Mouse (Mus musculus): ENCODE results near the gene Pold1. TPM values are rescaled to one million over a fixed set of nuclear protein-coding genes. Genes with fewer than 3 reads are reported as not detected.
A peak's percentile ranks its signal among the peaks of the same experiment; 100 is the strongest.

Pold1 gene
- polyA plus RNA-seq, 1 experiment = 14.2 TPM

DNA sequence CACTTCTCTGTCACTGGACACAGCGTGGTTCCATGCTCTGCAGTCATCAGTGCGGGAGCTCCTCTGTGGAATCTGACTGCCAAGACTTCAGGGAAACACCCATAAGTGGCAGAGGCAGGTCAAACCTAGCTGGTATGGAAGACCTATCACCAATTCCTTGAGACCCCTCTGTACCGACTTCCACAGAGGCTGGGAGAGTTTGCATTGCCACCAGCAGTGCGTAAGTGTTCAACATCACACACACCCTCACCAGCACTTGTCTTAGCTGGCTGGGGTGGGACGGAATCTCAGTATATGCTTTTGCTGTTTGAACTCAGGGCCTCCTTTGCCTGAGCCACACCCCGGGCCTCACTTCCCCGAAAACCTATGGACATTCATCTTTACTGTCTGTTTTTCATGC, 60.7 kb downstream of the Pold1 start:
- no peak for DNase-seq
- H3K27ac ChIP-seq (ENCODE audit: insufficient read depth, low read depth, low read length) = no peak overlapping the region
- TF ChIP-seq POLR2A (IDR thresholded peaks at IDR 0.05; ENCODE audit: low read depth, low read length) (no peak), CTCF (conservative IDR thresholded peaks at IDR 0.05; ENCODE audit: insufficient read depth, insufficient read length, low read depth, low read length) (no peak)
- no peaks in the 10 kb centered on the region; the same call in 1 of the 2 replicates for H3K36me3 ChIP-seq (ENCODE audit: control insufficient read depth, insufficient read depth, low read length)
- no peaks in the 10 kb centered on the region for H3K27me3 ChIP-seq (replicated peaks; ENCODE audit: control insufficient read depth, insufficient read depth, low read length)
- no peaks in the 10 kb centered on the region for H3K4me1 ChIP-seq (ENCODE audit: control insufficient read depth, insufficient read depth, low read length)
- 92% methylated on average over 7 of the region's 7 CpGs for WGBS
- H3K4me3 ChIP-seq (ENCODE audit: insufficient read depth, low read depth, low read length) = no peak overlapping the region

- DNase-seq = no peak
- Histone ChIP-seq H3K27me3 (replicated peaks; ENCODE audit: control insufficient read depth, insufficient read depth, low read length) (no peaks in the 10 kb centered on the region), H3K4me3 (ENCODE audit: insufficient read depth, low read depth, low read length) (no peak overlapping the region), H3K4me1 (ENCODE audit: control insufficient read depth, insufficient read depth, low read length) (no peaks in the 10 kb centered on the region), H3K27ac (ENCODE audit: insufficient read depth, low read depth, low read length) (no peak overlapping the region), H3K36me3 (ENCODE audit: control insufficient read depth, insufficient read depth, low read length) (no peaks in the 10 kb centered on the region; the same call in 1 of the 2 replicates)
- WGBS = 58% methylated on average over 13 of the region's 13 CpGs
- TF ChIP-seq POLR2A (IDR thresholded peaks at IDR 0.05; ENCODE audit: low read depth, low read length) (no peak), CTCF (conservative IDR thresholded peaks at IDR 0.05; ENCODE audit: insufficient read depth, insufficient read length, low read depth, low read length) (no peak)
These were observed 61.6 kb downstream of the Pold1 start for GRCm38 (mm10) chr7:44486927-44487575.

- Histone ChIP-seq H3K27me3 (replicated peaks; ENCODE audit: control insufficient read depth, insufficient read depth, low read length) (no peaks in the 10 kb centered on the region), H3K27ac (ENCODE audit: insufficient read depth, low read depth, low read length) (no peak overlapping the region), H3K36me3 (ENCODE audit: control insufficient read depth, insufficient read depth, low read length) (no peaks in the 10 kb centered on the region), H3K4me1 (ENCODE audit: control insufficient read depth, insufficient read depth, low read length) (no peaks in the 10 kb centered on the region), H3K4me3 (ENCODE audit: insufficient read depth, low read depth, low read length) (no peak overlapping the region)
- 78% methylated on average over 7 of the region's 7 CpGs for WGBS
- DNase-seq = no peak
- TF ChIP-seq CTCF (conservative IDR thresholded peaks at IDR 0.05; ENCODE audit: insufficient read depth, insufficient read length, low read depth, low read length) = no peak
- no peak for TF ChIP-seq POLR2A (IDR thresholded peaks at IDR 0.05; ENCODE audit: low read depth, low read length)
These were observed 63.0 kb downstream of the Pold1 start for GRCm38 (mm10) chr7:44485572-44486195.

GRCm38 (mm10) chr7:44484841-44485571, 63.6 kb downstream of the Pold1 start:
- H3K27ac ChIP-seq (ENCODE audit: insufficient read depth, low read depth, low read length) = no peak overlapping the region
- TF ChIP-seq CTCF (conservative IDR thresholded peaks at IDR 0.05; ENCODE audit: insufficient read depth, insufficient read length, low read depth, low read length) (peak; percentile 99), POLR2A (IDR thresholded peaks at IDR 0.05; ENCODE audit: low read depth, low read length) (no peak)
- no peaks in the 10 kb centered on the region for H3K36me3 ChIP-seq (ENCODE audit: control insufficient read depth, insufficient read depth, low read length)
- peak; percentile 73 for DNase-seq
- H3K4me3 ChIP-seq (ENCODE audit: insufficient read depth, low read depth, low read length) = no peak overlapping the region
- H3K4me1 ChIP-seq (ENCODE audit: control insufficient read depth, insufficient read depth, low read length) = no peaks in the 10 kb centered on the region
- H3K27me3 ChIP-seq (replicated peaks; ENCODE audit: control insufficient read depth, insufficient read depth, low read length) = no peaks in the 10 kb centered on the region
- WGBS = 42% methylated on average over 5 of the region's 5 CpGs

DNA sequence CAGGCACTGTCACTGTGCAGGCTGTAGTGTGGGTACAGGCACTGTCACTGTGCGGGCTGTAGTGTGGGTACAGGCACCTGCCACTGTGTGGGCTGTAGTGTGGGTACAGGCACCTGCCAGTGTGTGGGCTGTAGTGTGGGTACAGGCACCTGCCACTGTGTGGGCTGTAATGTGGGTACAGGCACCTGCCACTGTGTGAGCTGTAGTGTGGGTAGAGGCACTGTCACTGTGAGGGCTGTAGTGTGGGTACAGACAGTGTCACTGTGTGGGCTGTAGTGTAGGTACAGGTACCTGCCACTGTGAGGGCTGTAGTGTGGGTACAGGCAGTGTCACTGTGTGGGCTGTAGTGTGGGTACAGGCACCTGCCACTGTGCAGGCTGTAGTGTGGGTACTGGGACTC, 64.5 kb downstream of the Pold1 start:
- no peak overlapping the region for H3K27ac ChIP-seq (ENCODE audit: insufficient read depth, low read depth, low read length)
- no peaks in the 10 kb centered on the region for H3K4me1 ChIP-seq (ENCODE audit: control insufficient read depth, insufficient read depth, low read length)
- no peaks in the 10 kb centered on the region for H3K36me3 ChIP-seq (ENCODE audit: control insufficient read depth, insufficient read depth, low read length)
- TF ChIP-seq CTCF (conservative IDR thresholded peaks at IDR 0.05; ENCODE audit: insufficient read depth, insufficient read length, low read depth, low read length) (no peak), POLR2A (IDR thresholded peaks at IDR 0.05; ENCODE audit: low read depth, low read length) (no peak)
- WGBS = 95% methylated on average over 1 of the region's 1 CpGs
- H3K4me3 ChIP-seq (ENCODE audit: insufficient read depth, low read depth, low read length) = no peak overlapping the region
- H3K27me3 ChIP-seq (replicated peaks; ENCODE audit: control insufficient read depth, insufficient read depth, low read length) = no peaks in the 10 kb centered on the region
- no peak for DNase-seq

- Histone ChIP-seq H3K4me1 (ENCODE audit: control insufficient read depth, insufficient read depth, low read length) (no peaks in the 10 kb centered on the region), H3K27me3 (replicated peaks; ENCODE audit: control insufficient read depth, insufficient read depth, low read length) (0 out of 2 replicates have a peak, but pooled peaks cover 1% of the 10 kb centered on the region), H3K36me3 (ENCODE audit: control insufficient read depth, insufficient read depth, low read length) (no peaks in the 10 kb centered on the region), H3K4me3 (ENCODE audit: insufficient read depth, low read depth, low read length) (no peak overlapping the region), H3K27ac (ENCODE audit: insufficient read depth, low read depth, low read length) (no peak overlapping the region)
- DNase-seq = no peak
- WGBS = 52% methylated on average over 3 of the region's 3 CpGs
- TF ChIP-seq CTCF (conservative IDR thresholded peaks at IDR 0.05; ENCODE audit: insufficient read depth, insufficient read length, low read depth, low read length) (no peak), POLR2A (IDR thresholded peaks at IDR 0.05; ENCODE audit: low read depth, low read length) (no peak)
These were observed 65.7 kb downstream of the Pold1 start for GRCm38 (mm10) chr7:44482836-44483435.

Other genes starting within 250 kb of the Pold1 start
- gene Clec11a, start 241.9 kb downstream of the Pold1 start, polyA plus RNA-seq (2012; rRNA removed) = 6.4 and 8.1 TPM in 2 replicates
- 0.43 and 0.66 TPM in 2 replicates for gene Shank1, start 238.6 kb downstream of the Pold1 start, polyA plus RNA-seq (2012; rRNA removed)
- gene Syt3, start 164.7 kb downstream of the Pold1 start, polyA plus RNA-seq (2012; rRNA removed) = 12.0 and 12.9 TPM in 2 replicates
- 0.69 and 0.75 TPM in 2 replicates for gene 1700008O03Rik, start 163.0 kb downstream of the Pold1 start, polyA plus RNA-seq (2012; rRNA removed)
- gene Lrrc4b, start 119.8 kb downstream of the Pold1 start, polyA plus RNA-seq (2012; rRNA removed) = 0.30 and 0.52 TPM in 2 replicates
- gene Aspdh, start 83.5 kb downstream of the Pold1 start, polyA plus RNA-seq (2012; rRNA removed) = 224 and 293 TPM in 2 replicates
- 92.8 and 129 TPM in 2 replicates for gene Josd2, start 80.9 kb downstream of the Pold1 start, polyA plus RNA-seq (2012; rRNA removed)
- 298 and 346 TPM in 2 replicates for gene Emc10, start 52.3 kb downstream of the Pold1 start, polyA plus RNA-seq (2012; rRNA removed)
- gene Fam71e1, start 52.3 kb downstream of the Pold1 start, polyA plus RNA-seq (2012; rRNA removed) = 12.2 and 18.6 TPM in 2 replicates
- gene Mybpc2, start 24.2 kb downstream of the Pold1 start, polyA plus RNA-seq (2012; rRNA removed) = 0.12 and 6.4 TPM in 2 replicates
- 0.88 and 8.3 TPM in 2 replicates for gene Spib, start 16.8 kb downstream of the Pold1 start, polyA plus RNA-seq (2012; rRNA removed)
- gene Nr1h2, start 5.1 kb upstream of the Pold1 start, polyA plus RNA-seq (2012; rRNA removed) = 136 and 159 TPM in 2 replicates
- gene Napsa, start 23.5 kb upstream of the Pold1 start, polyA plus RNA-seq (2012; rRNA removed) = 4,402 and 6,941 TPM in 2 replicates
- gene Kcnc3, start 41.8 kb upstream of the Pold1 start, polyA plus RNA-seq (2012; rRNA removed) = 19.1 and 20.6 TPM in 2 replicates
- gene Myh14, start 122.0 kb upstream of the Pold1 start, polyA plus RNA-seq (2012; rRNA removed) = 8.5 and 12.4 TPM in 2 replicates
- gene Izumo2, start 159.9 kb upstream of the Pold1 start, polyA plus RNA-seq (2012; rRNA removed) = not detected in 2 replicates
- gene Vrk3, start 199.6 kb upstream of the Pold1 start, polyA plus RNA-seq (2012; rRNA removed) = 78.9 and 93.7 TPM in 2 replicates
- 0.04 and 0.09 TPM in 2 replicates for gene Zfp473, start 202.2 kb upstream of the Pold1 start, polyA plus RNA-seq (2012; rRNA removed)